Mouse (Mus musculus): ENCODE results near the gene Trappc1. TPM values are rescaled to one million over a fixed set of nuclear protein-coding genes. Genes with fewer than 3 reads are reported as not detected.

Trappc1 gene
- polyA plus RNA-seq, 1 experiment from 2014 or later = 185 TPM

DNA sequence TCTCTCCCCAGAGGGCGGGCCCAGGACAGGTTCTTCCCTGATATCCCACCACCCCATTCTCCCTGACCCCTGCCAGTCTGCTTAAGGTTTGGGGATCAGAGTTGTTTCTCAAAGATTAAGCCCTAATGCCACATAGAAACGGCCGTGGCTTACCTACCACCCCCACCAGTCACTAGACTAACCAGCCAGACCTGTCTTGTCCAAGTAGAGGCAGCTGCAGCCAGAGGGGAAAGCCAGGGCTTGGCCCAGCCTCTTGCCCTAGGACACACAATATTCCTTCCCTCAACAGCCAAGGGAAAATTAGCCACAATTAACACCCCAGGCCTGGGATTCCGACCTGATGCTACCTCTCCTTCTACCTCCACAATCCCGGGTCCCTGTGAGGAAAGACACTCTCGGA is 41.9 kb downstream of the Trappc1 start:
- H3K4me2 ChIP-seq = peak overlapping the region; percentile 78
- peaks cover 51% of the 10 kb centered on the region for H3K4me1 ChIP-seq
- H3K36me3 ChIP-seq (replicated peaks) = peaks cover 31% of the 10 kb centered on the region
- peak overlapping the region; percentile 99 for H3K4me3 ChIP-seq (replicated peaks)
- 24% methylated on average over 6 of the region's 6 CpGs for WGBS
- H3K27ac ChIP-seq = peak overlapping the region; percentile 100
- H3K9me3 ChIP-seq = no peaks in the 10 kb centered on the region
- peak; percentile 2; the same call in 1 of the 2 replicates for ATAC-seq (ENCODE audit: low FRiP score)
- H3K9ac ChIP-seq = peak overlapping the region; percentile 66
- no peaks in the 10 kb centered on the region for H3K27me3 ChIP-seq

DNA sequence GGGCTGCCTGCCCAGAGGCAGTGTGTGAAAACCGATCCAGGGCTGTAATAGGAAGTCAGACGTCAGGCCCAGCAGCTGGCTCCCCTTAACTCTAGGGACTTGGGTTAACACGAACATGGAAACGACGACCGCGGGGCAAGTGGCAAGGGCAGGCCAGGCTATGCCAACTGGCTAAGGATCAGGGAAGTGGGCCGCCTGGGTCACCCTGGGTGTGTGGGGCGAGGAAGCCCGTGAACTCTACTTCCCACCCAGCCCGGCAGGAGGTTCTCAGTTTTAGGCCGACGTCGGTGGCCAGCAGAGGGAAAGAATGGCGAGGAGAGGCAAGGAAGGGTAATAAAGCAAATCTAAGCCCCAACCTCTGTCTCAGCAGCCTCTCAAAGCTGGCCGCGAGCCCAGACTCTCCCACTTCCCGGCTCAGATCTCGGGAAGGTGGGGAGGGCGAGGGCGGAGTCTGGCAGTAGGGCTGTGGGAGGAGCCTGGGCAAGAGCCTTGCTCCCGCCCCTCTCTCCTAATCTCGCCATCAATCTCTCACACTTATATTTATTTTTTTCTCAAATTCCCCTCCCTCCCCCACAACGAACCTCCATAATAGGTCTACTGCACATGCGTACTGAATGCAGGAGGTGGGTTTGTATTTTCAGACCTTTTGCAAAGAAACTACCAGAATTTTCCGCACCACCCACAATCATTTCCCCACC is 42.5 kb downstream of the Trappc1 start:
- Histone ChIP-seq H3K4me2 (peak overlapping the region; percentile 78), H3K4me3 (replicated peaks) (peak overlapping the region; percentile 99), H3K9ac (peak overlapping the region; percentile 100), H3K27ac (peak overlapping the region; percentile 100), H3K4me1 (peaks cover 57% of the 10 kb centered on the region), H3K9me3 (no peaks in the 10 kb centered on the region), H3K27me3 (no peaks in the 10 kb centered on the region), H3K36me3 (replicated peaks) (peaks cover 25% of the 10 kb centered on the region)
- under 1% methylated on average over 26 of the region's 26 CpGs for WGBS
- peak; percentile 85 for ATAC-seq (ENCODE audit: low FRiP score)

DNA sequence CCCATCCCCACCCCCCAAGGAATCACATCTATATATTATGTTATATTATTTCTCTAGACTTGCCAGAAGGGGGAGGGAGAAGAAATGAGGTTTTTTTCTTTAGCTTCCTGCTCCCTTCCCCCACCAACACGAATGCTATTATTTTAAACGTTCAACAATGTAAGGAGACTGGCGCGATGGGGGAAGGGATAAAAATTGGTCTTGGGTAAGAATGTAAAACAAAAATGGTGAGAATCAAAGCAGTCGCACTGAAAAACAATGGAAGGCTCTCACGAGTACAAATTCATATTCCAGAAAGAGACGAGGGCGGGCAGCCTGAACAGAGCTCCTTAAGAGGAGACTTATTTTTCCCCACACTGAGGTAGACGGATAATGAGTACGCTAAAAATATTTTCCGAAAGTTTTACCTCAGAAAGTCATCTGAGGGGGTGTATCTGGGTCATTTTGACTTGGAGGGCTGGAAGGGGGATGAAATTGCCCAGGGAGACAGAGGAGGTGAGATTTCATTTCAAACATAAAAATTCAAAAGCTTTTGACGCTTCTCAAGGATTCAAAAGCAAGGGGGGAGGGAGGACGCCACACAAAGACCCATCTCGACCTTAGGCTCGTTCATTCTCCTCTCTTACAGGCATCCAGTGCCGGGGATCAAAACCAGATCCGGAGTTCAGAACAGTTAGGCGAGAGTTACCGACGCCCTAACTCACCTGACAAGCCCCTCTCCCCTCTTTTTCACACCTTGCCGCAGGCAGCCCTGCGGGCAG is 43.3 kb downstream of the Trappc1 start:
- WGBS = 0% methylated on average over 22 of the region's 22 CpGs
- H3K4me1 ChIP-seq = peaks cover 61% of the 10 kb centered on the region
- peak overlapping the region; percentile 78 for H3K4me2 ChIP-seq
- ATAC-seq (ENCODE audit: low FRiP score) = no peak
- peaks cover 18% of the 10 kb centered on the region for H3K36me3 ChIP-seq (replicated peaks)
- H3K27me3 ChIP-seq = no peaks in the 10 kb centered on the region
- H3K4me3 ChIP-seq (replicated peaks) = peak overlapping the region; percentile 99
- H3K9ac ChIP-seq = peak overlapping the region; percentile 100
- peak overlapping the region; percentile 100 for H3K27ac ChIP-seq
- H3K9me3 ChIP-seq = no peaks in the 10 kb centered on the region

DNA sequence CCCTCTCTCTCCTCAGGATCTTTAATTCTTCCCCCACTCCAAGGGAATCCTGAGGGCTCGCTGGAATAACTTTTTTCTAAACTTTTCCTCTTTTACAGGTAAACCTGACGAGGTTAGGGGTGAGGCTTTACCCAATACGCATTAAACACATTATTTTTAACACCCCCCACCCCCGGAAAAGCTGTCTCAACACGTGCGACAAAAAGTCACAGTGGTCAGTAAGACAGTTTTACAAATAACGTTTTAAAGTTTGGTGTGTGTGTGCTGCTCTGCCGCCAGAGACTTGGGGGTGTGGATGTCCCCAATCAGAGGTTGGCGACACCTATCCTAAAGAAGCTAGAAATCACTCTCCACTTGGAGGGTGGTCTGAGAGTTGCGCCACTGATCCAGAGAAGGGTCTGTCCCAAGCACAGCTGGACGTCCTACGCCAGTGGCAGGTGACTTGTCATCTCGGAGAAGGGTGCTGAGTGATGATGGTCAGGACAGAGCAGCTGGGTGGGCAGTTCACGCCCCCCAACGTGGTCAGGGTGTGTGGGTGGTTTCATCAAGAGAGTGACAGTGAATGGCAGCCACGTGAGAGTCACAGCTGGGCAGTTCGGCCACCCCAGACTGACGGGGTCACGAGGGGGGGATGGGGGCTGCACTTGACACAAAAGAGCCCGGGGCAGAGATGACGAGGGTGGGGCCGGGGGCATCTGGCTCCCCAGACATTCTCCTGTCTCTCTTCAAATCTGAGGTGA is 44.0 kb downstream of the Trappc1 start:
- WGBS = under 1% methylated on average over 22 of the region's 22 CpGs
- peak; percentile 1; the same call in 1 of the 2 replicates for ATAC-seq (ENCODE audit: low FRiP score)

DNA sequence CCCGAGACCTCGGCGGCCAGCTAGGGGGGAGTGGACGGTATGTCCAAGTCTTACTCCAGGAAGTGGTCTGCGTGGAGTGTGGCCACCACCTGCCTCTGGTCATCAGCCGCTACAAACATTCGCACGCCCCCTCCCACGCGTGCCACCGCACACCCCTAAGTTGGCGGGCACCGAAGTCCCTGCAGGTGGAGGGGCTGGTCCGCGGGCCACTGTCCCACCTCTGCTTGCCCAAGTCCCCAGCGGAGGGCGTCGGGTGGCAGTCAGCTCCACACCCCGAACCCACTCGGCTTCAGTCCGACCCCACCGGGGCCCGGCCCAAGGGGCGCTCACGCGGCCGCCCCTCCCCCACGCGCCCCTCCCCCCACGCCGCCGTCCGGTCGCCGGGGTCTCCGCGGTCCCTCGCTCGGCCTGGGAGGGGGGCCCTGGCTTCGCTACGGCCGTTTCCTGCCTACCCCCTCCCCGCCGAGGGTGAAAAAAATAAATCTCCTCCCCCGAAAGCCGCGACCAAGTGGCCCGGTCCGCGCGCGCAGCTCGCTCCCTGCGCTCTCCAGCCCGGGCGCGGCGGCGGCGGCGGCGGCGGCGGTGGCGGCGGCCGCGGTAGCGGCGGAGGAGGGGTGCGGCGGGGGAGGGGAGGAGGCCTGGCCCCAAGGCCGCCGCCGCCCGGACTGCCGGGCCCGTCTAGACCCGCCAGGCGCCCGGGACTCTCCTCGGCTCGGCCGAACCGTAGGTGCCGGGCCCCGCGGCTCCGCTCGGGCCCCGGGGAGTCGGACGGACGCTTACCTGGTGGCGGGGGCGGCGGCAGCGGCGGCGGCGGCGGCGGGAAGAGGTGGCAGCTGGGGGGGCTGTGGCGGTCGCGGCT is 44.8 kb downstream of the Trappc1 start:
- peak; percentile 30 for ATAC-seq (ENCODE audit: low FRiP score)
- H3K27ac ChIP-seq = peak overlapping the region; percentile 100
- no peaks in the 10 kb centered on the region for H3K27me3 ChIP-seq
- peak overlapping the region; percentile 99 for H3K4me3 ChIP-seq (replicated peaks)
- peaks cover 15% of the 10 kb centered on the region for H3K36me3 ChIP-seq (replicated peaks)
- no peaks in the 10 kb centered on the region for H3K9me3 ChIP-seq
- H3K4me2 ChIP-seq = peak overlapping the region; percentile 78
- WGBS = under 1% methylated on average over 61 of the region's 106 CpGs
- H3K9ac ChIP-seq = peak overlapping the region; percentile 100
- peaks cover 61% of the 10 kb centered on the region for H3K4me1 ChIP-seq

More for the DNA sequence above, 44.0 kb downstream of the Trappc1 start:
- Histone ChIP-seq H3K4me1 (peaks cover 62% of the 10 kb centered on the region), H3K27me3 (no peaks in the 10 kb centered on the region), H3K27ac (peak overlapping the region; percentile 100), H3K9ac (peak overlapping the region; percentile 100), H3K4me3 (replicated peaks) (peak overlapping the region; percentile 99), H3K36me3 (replicated peaks) (peaks cover 15% of the 10 kb centered on the region), H3K9me3 (no peaks in the 10 kb centered on the region), H3K4me2 (peak overlapping the region; percentile 78)

DNA sequence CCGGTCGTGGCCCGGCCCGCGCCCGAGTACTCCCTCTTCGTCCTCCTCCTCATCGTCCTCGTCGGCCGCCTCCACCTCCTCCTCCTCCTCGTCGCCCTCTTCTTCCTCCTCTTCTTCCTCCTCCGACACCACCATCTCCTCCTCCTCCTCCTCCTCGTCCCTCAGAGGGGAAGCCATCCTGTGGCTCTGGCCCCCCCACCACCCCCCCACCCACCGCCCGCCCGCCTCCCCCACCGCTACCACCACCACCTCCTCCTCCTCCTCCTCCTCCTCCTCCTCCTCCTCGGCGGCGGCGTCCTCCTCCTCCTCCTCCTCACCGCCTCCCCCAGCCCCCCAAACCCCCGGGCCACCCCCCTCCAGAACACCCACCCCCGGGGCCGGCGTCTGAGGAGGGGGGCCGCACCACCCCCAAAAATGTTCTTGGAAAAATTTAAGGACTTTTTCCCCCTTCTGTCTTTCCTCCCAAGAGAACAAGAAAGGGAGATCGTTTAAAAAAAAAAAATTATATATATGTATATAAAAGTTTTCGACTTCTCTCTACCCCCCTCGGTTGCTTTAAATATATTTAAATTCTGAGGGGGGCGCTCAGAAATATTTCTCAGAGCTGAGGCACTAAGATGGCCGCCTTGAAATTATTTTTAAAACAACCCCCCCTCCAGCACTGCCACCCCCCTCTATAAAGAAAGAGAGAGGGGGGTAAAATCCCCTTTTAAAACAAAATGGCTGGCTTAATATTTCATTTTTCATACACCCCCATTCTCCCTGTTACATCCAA is 45.6 kb downstream of the Trappc1 start, which contains the start of gene Chd3:
Gene Chd3, minus strand, starts transcription at position 192 of the 775 bp plus-strand sequence.
- WGBS = 2% methylated on average over 15 of the region's 34 CpGs
- ATAC-seq (ENCODE audit: low FRiP score) = no peak
- peak within 1 kb of the TSS; percentile 99 for H3K4me3 ChIP-seq (replicated peaks)

DNA sequence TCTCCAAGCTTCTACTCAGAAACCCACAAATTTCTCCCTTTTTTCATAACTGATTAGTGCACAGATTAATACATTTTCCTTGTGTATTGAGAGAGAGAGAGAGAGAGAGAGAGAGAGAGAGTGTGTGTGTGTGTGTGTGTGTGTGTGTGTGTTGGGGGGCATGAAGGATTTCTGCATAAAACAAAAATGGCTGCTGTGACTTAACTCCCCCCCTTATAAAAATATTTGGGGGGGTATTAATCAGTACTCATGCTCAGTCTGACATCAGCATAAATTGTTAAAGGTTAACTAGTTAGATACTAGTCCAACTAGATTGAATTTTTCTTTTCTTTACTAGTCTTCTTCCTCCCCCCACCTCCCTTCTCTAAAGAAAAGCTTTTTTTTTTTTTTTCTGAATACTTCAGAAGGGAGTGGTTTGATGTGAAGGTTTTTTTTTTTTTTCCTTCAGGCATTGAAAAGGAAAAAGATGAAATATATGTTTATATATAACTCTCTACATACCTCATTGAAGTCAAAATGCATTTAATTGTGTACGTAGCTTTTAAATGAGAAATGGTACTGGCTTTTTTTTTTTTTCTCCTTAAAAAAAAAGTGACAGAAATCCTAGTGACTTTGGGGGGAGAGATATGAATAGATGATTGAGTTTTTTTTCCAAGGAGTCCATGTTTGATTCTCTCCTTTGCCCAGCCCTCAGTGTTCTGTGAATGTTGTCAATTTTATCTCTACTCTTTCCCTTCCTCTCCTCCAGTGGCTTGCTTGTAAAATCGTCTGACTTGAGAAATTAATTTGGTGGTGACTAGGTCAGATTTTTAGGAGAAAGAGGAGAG is 46.4 kb downstream of the Trappc1 start:
- peaks cover 53% of the 10 kb centered on the region for H3K4me1 ChIP-seq
- peak overlapping the region; percentile 78 for H3K4me2 ChIP-seq
- H3K27ac ChIP-seq = peak overlapping the region; percentile 100
- H3K4me3 ChIP-seq (replicated peaks) = peak overlapping the region; percentile 99
- peaks cover 16% of the 10 kb centered on the region for H3K36me3 ChIP-seq (replicated peaks)
- H3K27me3 ChIP-seq = no peaks in the 10 kb centered on the region
- peak overlapping the region; percentile 100 for H3K9ac ChIP-seq
- ATAC-seq (ENCODE audit: low FRiP score) = no peak
- WGBS = 25% methylated on average over 2 of the region's 2 CpGs
- no peaks in the 10 kb centered on the region for H3K9me3 ChIP-seq

More for the DNA sequence above, 45.6 kb downstream of the Trappc1 start, which contains the start of gene Chd3:
- peaks cover 16% of the 10 kb centered on the region for H3K36me3 ChIP-seq (replicated peaks)
- peak within 1 kb of the TSS; percentile 100 for H3K27ac ChIP-seq
- H3K9me3 ChIP-seq = no peaks in the 10 kb centered on the region
- H3K4me2 ChIP-seq = peak within 1 kb of the TSS; percentile 78
- peaks cover 61% of the 10 kb centered on the region for H3K4me1 ChIP-seq
- H3K27me3 ChIP-seq = no peaks in the 10 kb centered on the region
- H3K9ac ChIP-seq = peak within 1 kb of the TSS; percentile 100

DNA sequence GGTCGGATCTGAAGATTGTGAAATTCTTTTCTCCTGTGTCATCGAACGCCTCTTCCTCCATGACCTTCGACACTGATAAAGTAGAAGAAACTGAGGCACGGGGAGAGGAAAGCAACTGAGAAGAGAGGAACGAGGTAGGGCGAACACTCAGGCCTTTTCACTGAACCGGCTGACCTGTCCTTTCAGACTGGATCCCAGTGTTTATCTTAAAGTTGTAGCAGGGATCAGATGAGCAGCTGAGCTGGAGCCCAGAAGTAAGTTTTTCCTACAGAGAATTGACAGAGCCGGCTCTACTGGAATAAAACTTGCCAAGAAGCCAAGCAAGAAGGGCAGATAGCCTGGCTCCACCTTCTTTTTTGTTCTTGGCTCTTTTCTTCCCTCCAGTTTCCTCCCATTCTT is 47.0 kb downstream of the Trappc1 start:
- H3K9me3 ChIP-seq = no peaks in the 10 kb centered on the region
- WGBS = 17% methylated on average over 9 of the region's 9 CpGs
- H3K4me3 ChIP-seq (replicated peaks) = no peak overlapping the region
- peak overlapping the region; percentile 45 for H3K9ac ChIP-seq
- peaks cover 19% of the 10 kb centered on the region for H3K36me3 ChIP-seq (replicated peaks)
- ATAC-seq (ENCODE audit: low FRiP score) = no peak
- H3K4me2 ChIP-seq = peak overlapping the region; percentile 36
- H3K4me1 ChIP-seq = peaks cover 47% of the 10 kb centered on the region
- peak overlapping the region; percentile 78 for H3K27ac ChIP-seq
- no peaks in the 10 kb centered on the region for H3K27me3 ChIP-seq

DNA sequence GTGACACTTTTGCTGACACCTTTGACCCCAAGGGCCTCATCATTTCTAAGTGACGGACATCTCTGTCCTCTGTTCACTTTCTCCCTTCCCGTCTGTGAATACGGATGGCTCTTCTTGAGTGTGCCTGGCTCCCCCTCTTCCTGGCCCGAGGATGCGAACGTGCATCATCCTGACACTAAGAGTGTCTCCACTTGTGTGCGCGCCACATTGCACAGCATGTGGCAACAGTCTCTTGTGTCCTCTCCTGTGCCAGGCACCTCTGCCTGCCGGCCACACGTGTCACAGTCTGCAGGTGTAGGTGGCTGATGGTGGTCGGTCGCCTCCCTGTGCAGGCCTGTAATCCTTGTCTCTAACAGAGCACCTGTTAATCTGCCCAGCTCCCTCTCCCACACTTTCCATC is 47.8 kb downstream of the Trappc1 start:
- H3K9me3 ChIP-seq = no peaks in the 10 kb centered on the region
- peak overlapping the region; percentile 78 for H3K27ac ChIP-seq
- H3K4me3 ChIP-seq (replicated peaks) = peak overlapping the region; percentile 8
- H3K27me3 ChIP-seq = no peaks in the 10 kb centered on the region
- peak overlapping the region; percentile 36 for H3K4me2 ChIP-seq
- H3K4me1 ChIP-seq = peaks cover 42% of the 10 kb centered on the region
- peak overlapping the region; percentile 45 for H3K9ac ChIP-seq
- H3K36me3 ChIP-seq (replicated peaks) = peaks cover 21% of the 10 kb centered on the region
- no peak for ATAC-seq (ENCODE audit: low FRiP score)
- WGBS = 40% methylated on average over 12 of the region's 12 CpGs

DNA sequence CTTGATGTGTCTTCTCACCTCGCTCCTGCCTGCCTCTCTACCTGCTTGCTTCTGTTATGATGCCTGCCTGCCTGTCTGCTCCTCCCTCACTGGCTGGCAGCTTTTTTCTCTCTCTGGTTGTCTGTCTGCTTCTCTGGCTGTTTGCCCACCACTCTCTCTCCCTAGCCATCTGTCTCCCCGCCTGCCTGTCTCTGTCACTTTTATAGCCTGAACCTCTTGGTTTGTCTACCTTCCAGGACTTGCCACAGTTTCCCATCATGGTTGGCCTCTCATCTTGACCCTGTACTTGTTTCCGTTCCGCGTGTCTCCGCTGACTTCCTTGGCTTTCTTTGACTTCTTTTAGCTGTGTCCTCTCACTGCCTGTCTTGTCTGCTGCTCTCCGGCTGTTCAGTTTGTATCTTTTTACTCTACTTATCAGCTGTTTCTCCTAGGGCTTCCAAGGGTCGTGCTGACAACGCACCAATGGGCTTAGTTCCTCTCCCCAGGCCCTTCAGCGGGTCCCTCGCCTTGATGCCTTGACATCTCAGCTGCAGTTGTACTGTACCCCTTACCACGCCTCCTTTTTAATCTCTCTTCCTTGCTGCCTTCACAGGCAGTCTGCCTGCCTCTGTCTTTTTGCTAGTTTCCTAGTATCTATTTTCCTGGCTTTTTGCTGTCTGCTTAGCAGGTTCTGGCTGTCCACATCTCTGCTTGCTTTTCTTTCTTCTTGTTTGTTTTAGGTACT is 48.4 kb downstream of the Trappc1 start:
- Histone ChIP-seq H3K27ac (peak overlapping the region; percentile 78), H3K9ac (peak overlapping the region; percentile 45; the same call in 1 of the 2 replicates), H3K9me3 (no peaks in the 10 kb centered on the region), H3K27me3 (no peaks in the 10 kb centered on the region), H3K4me2 (peak overlapping the region; percentile 36), H3K4me3 (replicated peaks) (peak overlapping the region; percentile 8; the same call in 1 of the 2 replicates), H3K4me1 (peaks cover 42% of the 10 kb centered on the region), H3K36me3 (replicated peaks) (peaks cover 21% of the 10 kb centered on the region)
- 63% methylated on average over 12 of the region's 12 CpGs for WGBS
- ATAC-seq (ENCODE audit: low FRiP score) = no peak

All from forebrain, embryonic 12.5 days (tissue).